Mouse (Mus musculus) limb, embryonic 14.5 days (tissue): ENCODE results near the gene Tmem95. TPM values are rescaled to one million over a fixed set of nuclear protein-coding genes. Genes with fewer than 3 reads are reported as not detected.

Experiments
- ATAC-seq: fragments of 200-750 bp; cut with Nextera tagmentation; 2 replicates; pipeline ENCODE4 v1.8.0; 2017; ENCODE audit warnings: low read depth, moderate number of reproducible peaks, moderate TSS enrichment; ENCODE audit not compliant: low FRiP score
- DNase-seq: peaks from one replicate; pipeline ENCODE4 v3.0.0-alpha.2; 2015; ENCODE audit warnings: low spot score
- H3K27ac ChIP-seq: fragments of 300-500 bp; sonication (generic); replicated peaks from 2 replicates; pipeline ENCODE4 v1.5.1; 2014; ENCODE audit warnings: low read depth, mild to moderate bottlenecking, low read length, moderate library complexity, mixed read lengths
- H3K27me3 ChIP-seq: fragments of 300-500 bp; sonication (generic); 2 replicates; pipeline ENCODE4 v1.6.1; 2014; ENCODE audit warnings: low read length, mixed read lengths; ENCODE audit not compliant: control insufficient read depth, insufficient read depth
- H3K36me3 ChIP-seq: fragments of 300-500 bp; sonication (generic); 2 replicates; pipeline ENCODE4 v1.6.1; 2014; ENCODE audit warnings: mild to moderate bottlenecking, low read length, moderate library complexity, mixed read lengths; ENCODE audit not compliant: control insufficient read depth, insufficient read depth
- H3K4me1 ChIP-seq: fragments of 300-500 bp; sonication (generic); 2 replicates; pipeline ENCODE4 v1.6.1; 2014; ENCODE audit warnings: antibody characterized with exemption, low read length, mixed read lengths; ENCODE audit not compliant: control insufficient read depth, insufficient read depth
- H3K4me2 ChIP-seq: fragments of 300-500 bp; sonication (generic); replicated peaks from 2 replicates; pipeline ENCODE4 v1.6.1; 2014; ENCODE audit warnings: low read depth, mild to moderate bottlenecking, low read length, moderate library complexity; ENCODE audit not compliant: severe bottlenecking
- H3K4me3 ChIP-seq: fragments of 300-500 bp; sonication (generic); replicated peaks from 2 replicates; pipeline ENCODE4 v1.5.1; 2014; ENCODE audit warnings: low read length
- H3K9ac ChIP-seq: fragments of 300-500 bp; sonication (generic); 2 replicates; pipeline ENCODE4 v1.6.1; 2014; ENCODE audit warnings: mild to moderate bottlenecking, low read depth, low read length, moderate library complexity; ENCODE audit not compliant: severe bottlenecking
- H3K9me3 ChIP-seq: fragments of 300-500 bp; sonication (generic); 2 replicates; pipeline ENCODE4 v1.6.1; 2016; ENCODE audit warnings: low read length; ENCODE audit not compliant: control insufficient read depth
- POLR2A ChIP-seq: fragments of 200-500 bp; IDR thresholded peaks from 2 replicates; pipeline ENCODE4 v1.8.0; 2012; ENCODE audit warnings: inconsistent platforms, mild to moderate bottlenecking, moderate library complexity, borderline replicate concordance; ENCODE audit not compliant: insufficient read depth, insufficient read length; ENCODE audit errors: extremely low read depth
- WGBS: fragments of 180-500 bp; shearing (Covaris S2); extraction: QIAGEN DNeasy Blood & Tissue Kit; methylation state at CpG from one replicate; pipeline ENCODE4 v1.1.7; 2014; 5-methylcytosine and 5-hydroxymethylcytosine counted together
- polyA plus RNA-seq, 2 experiments: library from polyadenylated mRNA; depleted of rRNA in 1 of 2; stranded (reverse) in 1 of 2; unstranded in 1 of 2; fragments of >200 nt; fragmentation: Nextera tagmentation in 1 of 2; extraction: Ambion mirVana in 1 of 2; gene quantifications; 2 replicates each; pipeline versions ENCODE4 v1.2.1 to v1.2.3; 2012 to 2014

The Tmem95 gene
- polyA plus RNA-seq, 2 experiments, result not detected

GRCm38 (mm10) chr11:69838714-69839104 is 39.1 kb downstream of the Tmem95 start:
- DNase-seq, result peak; percentile 20
- H3K36me3 ChIP-seq, result peaks cover 6% of the 10 kb centered on the region; the same call in 1 of the 2 replicates
- H3K4me2 ChIP-seq, result peak overlapping the region; percentile 50
- H3K4me3 ChIP-seq, result peak overlapping the region; percentile 73
- H3K27me3 ChIP-seq, result peaks cover 2% of the 10 kb centered on the region; the same call in 1 of the 2 replicates
- H3K9me3 ChIP-seq, result no peaks in the 10 kb centered on the region
- TF ChIP-seq POLR2A, result no peak
- peak overlapping the region; percentile 83 for H3K27ac ChIP-seq
- ATAC-seq, result no peak
- peaks cover 33% of the 10 kb centered on the region for H3K4me1 ChIP-seq
- 2% methylated on average over 7 of the region's 7 CpGs for WGBS
- H3K9ac ChIP-seq, result peak overlapping the region; percentile 63

GRCm38 (mm10) chr11:69837952-69838713 is 39.7 kb downstream of the Tmem95 start, which contains the start of gene Tmem256:
TSS of gene Tmem256 (plus strand) at chr11:69838514.
- Histone ChIP-seq H3K27ac (peak within 1 kb of the TSS; percentile 83), H3K27me3 (peaks cover 5% of the 10 kb centered on the region; the same call in 1 of the 2 replicates), H3K36me3 (peaks cover 12% of the 10 kb centered on the region; the same call in 1 of the 2 replicates), H3K9me3 (no peaks in the 10 kb centered on the region), H3K4me2 (peak within 1 kb of the TSS; percentile 95), H3K9ac (peak within 1 kb of the TSS; percentile 71), H3K4me3 (peak within 1 kb of the TSS; percentile 73), H3K4me1 (peaks cover 37% of the 10 kb centered on the region)
- TF ChIP-seq POLR2A, result 0 out of 2 replicates have a peak, but pooled peaks have one; percentile 69
- peak; percentile 92 for ATAC-seq
- WGBS, result 0% methylated on average over 34 of the region's 34 CpGs
- DNase-seq, result peak; percentile 100

GRCm38 (mm10) chr11:69837604-69837951 is 40.2 kb downstream of the Tmem95 start, which contains the start of gene Nlgn2:
TSS of gene Nlgn2 (minus strand) at chr11:69837784.
- no peak; the same call in 1 of the 2 replicates for ATAC-seq
- DNase-seq, result no peak
- peaks cover 5% of the 10 kb centered on the region; the same call in 1 of the 2 replicates for H3K27me3 ChIP-seq
- peak within 1 kb of the TSS; percentile 95 for H3K4me2 ChIP-seq
- H3K27ac ChIP-seq, result peak within 1 kb of the TSS; percentile 83
- no peaks in the 10 kb centered on the region for H3K9me3 ChIP-seq
- no peak for TF ChIP-seq POLR2A
- H3K9ac ChIP-seq, result peak within 1 kb of the TSS; percentile 71
- whole genome bisulfite sequencing, result under 1% methylated on average over 29 of the region's 32 CpGs
- H3K4me1 ChIP-seq, result peaks cover 37% of the 10 kb centered on the region
- peak within 1 kb of the TSS; percentile 73 for H3K4me3 ChIP-seq
- peaks cover 17% of the 10 kb centered on the region for H3K36me3 ChIP-seq

GRCm38 (mm10) chr11:69836703-69837576 is 40.9 kb downstream of the Tmem95 start:
- ATAC-seq (no peak), DNase-seq (peak; percentile 37)
- no peaks in the 10 kb centered on the region for H3K9me3 ChIP-seq
- H3K36me3 ChIP-seq, result peaks cover 24% of the 10 kb centered on the region
- peak overlapping the region; percentile 79 for H3K27ac ChIP-seq
- TF ChIP-seq POLR2A, result no peak
- H3K4me1 ChIP-seq, result peaks cover 37% of the 10 kb centered on the region
- peak overlapping the region; percentile 95 for H3K4me2 ChIP-seq
- peak overlapping the region; percentile 71 for H3K9ac ChIP-seq
- H3K4me3 ChIP-seq, result peak overlapping the region; percentile 73
- H3K27me3 ChIP-seq, result peaks cover 5% of the 10 kb centered on the region; the same call in 1 of the 2 replicates
- 1% methylated on average over 38 of the region's 52 CpGs for WGBS

- Histone ChIP-seq H3K9ac (peak overlapping the region; percentile 71), H3K4me1 (peaks cover 37% of the 10 kb centered on the region), H3K4me3 (peak overlapping the region; percentile 73), H3K27ac (no peak overlapping the region), H3K27me3 (peaks cover 5% of the 10 kb centered on the region; the same call in 1 of the 2 replicates), H3K36me3 (peaks cover 31% of the 10 kb centered on the region), H3K4me2 (peak overlapping the region; percentile 95), H3K9me3 (no peaks in the 10 kb centered on the region)
- WGBS, result 10% methylated on average over 4 of the region's 4 CpGs
- no peak for TF ChIP-seq POLR2A
- no peak for DNase-seq
- ATAC-seq, result no peak
Measured at GRCm38 (mm10) chr11:69835966-69836335, 41.9 kb downstream of the Tmem95 start.
